Mouse (Mus musculus): ENCODE measurements at regions not wholly inside any gene's neighbourhood (a gene's known extent, or its start where the extent isn't known, plus 50 kb on each side); places are given as distances from the start of the nearest gene placed in this dataset.
A peak's percentile ranks its signal among the peaks of the same experiment; 100 is the strongest.

DNA sequence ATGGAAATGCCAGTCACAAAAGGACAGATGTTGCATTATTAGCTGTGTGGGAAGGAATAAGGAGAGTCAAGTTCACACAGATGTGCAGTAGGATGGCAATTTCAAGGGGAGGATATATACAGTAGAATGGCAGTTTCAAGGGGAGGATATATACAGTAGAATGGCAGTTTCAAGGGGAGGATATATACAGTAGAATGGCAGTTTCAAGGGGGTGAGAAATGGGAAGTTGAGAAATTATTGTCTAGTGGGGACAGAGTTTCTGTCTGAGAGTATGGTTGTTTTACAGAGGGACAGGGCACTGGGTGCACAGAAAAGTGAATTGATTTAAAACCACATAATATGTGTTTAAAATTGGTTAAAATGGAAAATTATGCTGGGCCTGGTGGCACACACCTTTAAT is 54.8 kb upstream of the Scel start:
- DNase-seq, result no peak

DNA sequence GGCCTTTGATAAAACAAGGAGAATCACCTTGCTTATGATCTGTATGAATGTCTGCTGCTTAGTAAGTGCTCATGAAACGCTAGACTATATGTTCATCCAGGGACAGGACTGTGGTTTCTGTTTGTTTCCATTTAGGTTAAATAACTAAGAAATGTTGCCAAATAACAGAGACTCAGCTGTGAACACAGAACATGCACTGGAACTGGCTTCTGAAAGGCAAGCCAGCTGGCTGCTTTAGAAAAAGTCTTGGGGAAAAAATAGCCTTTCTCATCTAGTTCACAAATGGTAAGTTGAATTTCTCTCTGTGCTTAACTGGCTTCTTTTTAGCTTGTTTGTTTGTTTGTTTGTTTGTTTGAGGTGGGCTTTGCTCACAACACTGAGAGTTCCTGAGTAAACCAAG is 57.0 kb upstream of the Scel start:
- no peak for DNase-seq

GRCm38 (mm10) chr14:103450756-103451155 is 62.4 kb upstream of the Scel start:
- no peak for DNase-seq

DNA sequence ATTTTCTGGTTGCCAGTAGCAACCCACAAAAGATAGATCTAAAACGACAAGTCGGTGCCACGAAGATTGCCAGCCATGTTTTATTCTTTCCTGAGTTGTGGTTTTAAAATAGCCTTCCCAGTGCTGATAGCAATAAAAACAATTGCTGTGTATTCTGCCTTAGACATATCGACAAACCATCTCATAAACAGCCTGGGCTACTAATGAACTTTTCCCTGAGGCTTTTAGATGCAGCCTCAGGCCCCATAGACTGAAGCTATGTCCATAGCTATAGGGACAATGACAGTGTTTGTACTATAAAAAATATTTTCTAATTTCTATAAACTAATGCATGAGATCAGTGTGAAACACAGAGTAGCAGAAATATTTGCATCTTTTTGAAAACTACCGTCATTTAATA is 63.7 kb upstream of the Scel start:
- DNase-seq, result no peak

- DNase-seq, result no peak
Measured at GRCm38 (mm10) chr14:103449033-103449432, 64.1 kb upstream of the Scel start.

GRCm38 (mm10) chr14:103446671-103447070 is 66.5 kb upstream of the Scel start:
- DNase-seq, result no peak

DNA sequence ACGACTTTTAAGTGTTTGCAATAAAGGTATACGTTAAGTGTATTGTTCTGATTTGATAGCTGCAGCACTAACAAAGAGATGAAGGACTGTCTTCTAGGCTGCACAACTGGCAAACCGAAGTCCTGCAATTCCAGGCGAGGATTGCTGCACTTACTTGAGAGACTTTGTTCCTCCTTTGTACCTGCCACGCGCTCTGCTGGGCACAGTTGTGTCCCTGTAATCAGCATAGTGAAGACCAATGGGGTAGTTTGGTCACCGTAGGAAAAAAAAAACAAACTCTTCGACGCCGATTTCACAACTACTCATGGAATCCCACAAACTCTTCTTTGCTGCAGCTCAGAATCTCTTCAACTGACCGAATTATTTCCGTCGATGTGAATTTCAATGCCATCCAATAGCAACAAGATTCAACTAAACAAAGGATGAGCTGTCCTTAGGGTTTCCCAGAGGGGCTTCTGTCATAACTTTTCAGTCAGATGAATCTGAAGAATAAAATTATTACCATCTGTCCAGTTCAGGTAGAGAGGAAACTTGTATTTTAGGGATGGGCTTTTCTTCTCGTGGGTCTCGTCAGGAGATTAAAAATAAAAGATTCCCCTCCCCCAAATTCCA is 71.6 kb upstream of the Scel start:
- no peak for DNase-seq

- DNase-seq, result no peak
Measured at GRCm38 (mm10) chr14:103440243-103440642, 72.9 kb upstream of the Scel start.

GRCm38 (mm10) chr14:103434218-103434617 is 78.9 kb upstream of the Scel start:
- DNase-seq, result no peak

DNA sequence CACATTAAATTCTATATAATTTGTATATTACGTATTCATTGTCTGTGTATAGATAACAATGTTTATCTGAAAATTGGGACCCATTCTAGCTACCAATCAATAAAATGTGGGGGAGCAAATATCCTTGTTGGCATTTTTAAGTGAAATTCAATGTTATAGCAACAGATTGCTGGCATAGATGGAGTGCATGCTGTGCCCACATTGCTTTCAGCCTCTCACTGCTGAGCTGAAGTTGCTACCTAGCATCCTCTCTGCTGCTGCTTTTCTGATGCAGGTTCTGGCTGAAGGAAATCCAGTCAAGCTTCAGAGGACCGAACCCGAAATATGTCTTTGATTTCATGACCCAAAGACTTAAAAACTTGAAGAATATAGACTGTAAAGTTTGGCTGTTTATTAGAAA is 80.0 kb upstream of the Scel start:
- DNase-seq, result no peak

DNA sequence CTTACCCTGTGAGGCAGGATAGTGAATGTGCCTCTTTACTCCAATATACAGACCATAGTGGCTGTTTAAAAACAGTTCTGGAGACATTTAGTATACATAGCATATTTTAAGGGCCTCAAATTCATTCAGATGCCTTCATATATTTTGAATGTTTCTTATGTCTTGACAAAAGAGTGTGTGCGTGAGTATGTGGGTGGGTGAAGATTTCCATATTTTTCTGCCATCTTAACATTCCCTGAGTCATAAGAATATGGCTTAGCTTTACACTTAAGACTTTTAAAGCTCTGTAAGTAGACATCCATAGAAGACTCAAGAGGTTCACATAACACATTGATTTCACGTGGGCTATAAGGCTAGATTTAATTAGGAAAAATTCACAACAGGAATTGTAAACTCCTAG is 81.3 kb upstream of the Mycbp2 start:
- DNase-seq, result no peak

DNA sequence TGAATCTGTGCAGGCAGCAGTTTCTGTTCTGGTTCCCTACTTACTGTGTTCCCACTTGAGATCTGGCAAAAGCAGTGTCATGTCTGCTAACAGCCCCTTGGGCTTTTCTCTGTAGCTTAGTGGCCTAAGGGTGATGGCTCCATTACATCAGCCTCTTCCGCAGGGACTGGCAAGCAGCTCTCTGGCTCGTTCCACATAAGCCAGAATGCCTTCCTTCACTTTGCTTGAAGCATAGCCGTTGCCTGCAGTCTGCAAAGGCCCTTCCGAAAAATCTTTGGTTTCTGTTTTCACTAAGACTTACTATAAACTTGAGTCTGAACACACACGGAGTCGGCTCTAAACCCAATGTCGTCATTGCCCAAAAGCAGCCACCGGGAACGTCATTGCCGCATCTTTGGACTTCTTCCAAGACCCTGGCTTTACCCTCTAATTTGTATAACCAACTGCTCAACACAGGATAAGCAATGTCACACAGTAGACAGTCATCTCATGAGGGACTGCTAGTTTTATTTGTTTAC is 74.8 kb upstream of the Mycbp2 start:
- DNase-seq, result peak; percentile 2

- DNase-seq, result no peak
Measured at GRCm38 (mm10) chr14:103417110-103418061, 70.8 kb upstream of the Mycbp2 start.

- DNase-seq, result no peak
Measured at GRCm38 (mm10) chr14:103404611-103405010, 58.0 kb upstream of the Mycbp2 start.

DNA sequence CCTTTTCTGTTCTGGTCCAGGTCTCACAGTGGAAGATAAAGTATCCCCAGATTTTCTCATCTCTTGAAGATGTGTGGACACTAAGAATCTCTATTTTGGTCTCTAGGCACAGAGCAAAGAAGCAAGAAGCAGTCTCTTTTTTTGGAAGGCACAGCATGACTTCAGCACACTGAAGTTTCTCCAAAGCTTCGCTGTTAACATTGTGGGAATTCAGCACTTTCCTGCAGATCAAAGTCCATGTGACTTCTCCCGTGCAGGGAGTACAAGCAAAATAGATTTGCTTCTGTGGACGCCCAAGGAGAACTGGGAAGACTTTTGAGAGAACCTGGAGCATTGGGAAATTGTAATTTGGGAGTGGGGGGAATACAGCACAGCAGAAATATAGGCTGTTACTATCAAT is 56.4 kb upstream of the Mycbp2 start:
- DNase-seq, result no peak

- no peak for DNase-seq
Measured at GRCm38 (mm10) chr14:103401983-103402382, 55.4 kb upstream of the Mycbp2 start.

DNA sequence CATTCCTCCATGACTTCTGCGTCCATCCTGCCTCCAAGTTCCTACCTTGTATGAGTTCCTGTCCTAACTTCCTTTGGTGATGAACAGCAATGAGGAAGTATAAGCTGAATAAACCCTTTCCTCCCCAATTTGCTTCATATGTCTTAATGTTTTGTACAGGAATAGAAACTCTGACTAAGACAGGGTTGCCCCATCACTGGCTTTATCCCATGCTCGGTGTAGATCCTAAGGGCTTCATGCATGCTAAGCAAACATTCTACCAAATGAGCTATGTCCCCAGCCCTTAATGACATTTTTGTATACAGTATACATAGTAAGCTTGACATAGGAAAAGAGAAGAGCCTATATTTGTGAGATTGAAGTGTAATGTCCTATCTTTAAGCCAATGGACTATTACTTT is 54.7 kb upstream of the Mycbp2 start:
- DNase-seq, result no peak

DNA sequence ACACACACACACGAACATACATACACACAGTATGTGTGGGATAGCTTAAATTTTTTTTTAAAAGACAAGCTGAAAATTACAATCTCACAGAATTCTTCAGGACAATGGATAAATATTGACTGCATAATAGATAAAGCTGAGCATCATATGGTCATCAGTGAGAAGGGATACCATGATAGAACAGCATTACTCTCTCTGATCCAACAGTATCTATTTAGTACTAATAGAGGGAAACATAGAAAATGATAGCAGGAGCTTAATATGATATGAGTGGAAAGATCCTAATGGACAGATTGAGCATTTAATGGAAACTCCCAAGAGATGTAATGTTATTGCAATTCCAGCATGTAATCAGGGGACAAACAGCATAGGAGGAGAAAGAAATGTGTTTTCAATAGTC is 51.8 kb upstream of the Mycbp2 start:
- DNase-seq, result no peak
